Mouse (Mus musculus): ENCODE measurements around the gene Sgms1. TPM values are rescaled to one million over a fixed set of nuclear protein-coding genes. Genes with fewer than 3 reads are reported as not detected.

Gene Sgms1
- polyA plus RNA-seq, 1 experiment from 2014 or later, result 50.8 TPM

- Histone ChIP-seq H3K4me1 (ENCODE audit: control insufficient read depth, insufficient read depth, low read length) (peaks cover 12% of the 10 kb centered on the region), H3K9ac (ENCODE audit: low read depth, low read length) (no peak overlapping the region), H3K4me3 (ENCODE audit: low read length) (no peak overlapping the region), H3K36me3 (ENCODE audit: control insufficient read depth, insufficient read depth, low read length) (no peaks in the 10 kb centered on the region), H3K4me2 (replicated peaks; ENCODE audit: low read depth, low read length) (no peak overlapping the region), H3K27ac (ENCODE audit: low read depth, low read length) (no peak overlapping the region), H3K27me3 (ENCODE audit: control insufficient read depth, insufficient read depth, low read length) (no peaks in the 10 kb centered on the region), H3K9me3 (ENCODE audit: control insufficient read depth, low read length) (no peaks in the 10 kb centered on the region)
- 68% methylated on average over 8 of the region's 8 CpGs for WGBS
- ATAC-seq (ENCODE audit: low FRiP score, low TSS enrichment), result peak; percentile 47; the same call in 1 of the 2 replicates
Measured at GRCm38 (mm10) chr19:32276817-32277216, 112.7 kb downstream of the Sgms1 start.

- WGBS, result 83% methylated on average over 5 of the region's 5 CpGs
- peaks cover 12% of the 10 kb centered on the region for H3K4me1 ChIP-seq (ENCODE audit: control insufficient read depth, insufficient read depth, low read length)
- H3K4me3 ChIP-seq (ENCODE audit: low read length), result no peak overlapping the region
- no peak overlapping the region for H3K9ac ChIP-seq (ENCODE audit: low read depth, low read length)
- no peak overlapping the region for H3K4me2 ChIP-seq (replicated peaks; ENCODE audit: low read depth, low read length)
- no peaks in the 10 kb centered on the region for H3K9me3 ChIP-seq (ENCODE audit: control insufficient read depth, low read length)
- H3K36me3 ChIP-seq (ENCODE audit: control insufficient read depth, insufficient read depth, low read length), result no peaks in the 10 kb centered on the region
- H3K27me3 ChIP-seq (ENCODE audit: control insufficient read depth, insufficient read depth, low read length), result no peaks in the 10 kb centered on the region
- no peak overlapping the region for H3K27ac ChIP-seq (ENCODE audit: low read depth, low read length)
- ATAC-seq (ENCODE audit: low FRiP score, low TSS enrichment), result no peak
Measured at GRCm38 (mm10) chr19:32276263-32276662, 113.3 kb downstream of the Sgms1 start.

- Histone ChIP-seq H3K4me1 (ENCODE audit: control insufficient read depth, insufficient read depth, low read length) (peaks cover 12% of the 10 kb centered on the region), H3K27me3 (ENCODE audit: control insufficient read depth, insufficient read depth, low read length) (no peaks in the 10 kb centered on the region), H3K27ac (ENCODE audit: low read depth, low read length) (no peak overlapping the region), H3K9ac (ENCODE audit: low read depth, low read length) (no peak overlapping the region), H3K4me2 (replicated peaks; ENCODE audit: low read depth, low read length) (no peak overlapping the region), H3K36me3 (ENCODE audit: control insufficient read depth, insufficient read depth, low read length) (no peaks in the 10 kb centered on the region), H3K4me3 (ENCODE audit: low read length) (no peak overlapping the region), H3K9me3 (ENCODE audit: control insufficient read depth, low read length) (no peaks in the 10 kb centered on the region)
- WGBS, result 77% methylated on average over 14 of the region's 14 CpGs
- no peak for ATAC-seq (ENCODE audit: low FRiP score, low TSS enrichment)
Measured at GRCm38 (mm10) chr19:32275068-32275925, 114.2 kb downstream of the Sgms1 start.

- no peaks in the 10 kb centered on the region for H3K9me3 ChIP-seq (ENCODE audit: control insufficient read depth, low read length)
- no peak overlapping the region for H3K4me3 ChIP-seq (ENCODE audit: low read length)
- WGBS, result 68% methylated on average over 2 of the region's 2 CpGs
- peaks cover 12% of the 10 kb centered on the region for H3K4me1 ChIP-seq (ENCODE audit: control insufficient read depth, insufficient read depth, low read length)
- no peak overlapping the region for H3K4me2 ChIP-seq (replicated peaks; ENCODE audit: low read depth, low read length)
- no peaks in the 10 kb centered on the region for H3K36me3 ChIP-seq (ENCODE audit: control insufficient read depth, insufficient read depth, low read length)
- no peak overlapping the region for H3K27ac ChIP-seq (ENCODE audit: low read depth, low read length)
- H3K9ac ChIP-seq (ENCODE audit: low read depth, low read length), result no peak overlapping the region
- no peak for ATAC-seq (ENCODE audit: low FRiP score, low TSS enrichment)
- no peaks in the 10 kb centered on the region for H3K27me3 ChIP-seq (ENCODE audit: control insufficient read depth, insufficient read depth, low read length)
Measured at GRCm38 (mm10) chr19:32274145-32274544, 115.4 kb downstream of the Sgms1 start.

GRCm38 (mm10) chr19:32273714-32274113, 115.8 kb downstream of the Sgms1 start:
- no peak overlapping the region for H3K4me3 ChIP-seq (ENCODE audit: low read length)
- H3K9ac ChIP-seq (ENCODE audit: low read depth, low read length), result no peak overlapping the region
- no peaks in the 10 kb centered on the region for H3K9me3 ChIP-seq (ENCODE audit: control insufficient read depth, low read length)
- no peaks in the 10 kb centered on the region for H3K27me3 ChIP-seq (ENCODE audit: control insufficient read depth, insufficient read depth, low read length)
- no peak overlapping the region for H3K4me2 ChIP-seq (replicated peaks; ENCODE audit: low read depth, low read length)
- no peaks in the 10 kb centered on the region for H3K36me3 ChIP-seq (ENCODE audit: control insufficient read depth, insufficient read depth, low read length)
- 41% methylated on average over 3 of the region's 3 CpGs for WGBS
- peaks cover 12% of the 10 kb centered on the region for H3K4me1 ChIP-seq (ENCODE audit: control insufficient read depth, insufficient read depth, low read length)
- ATAC-seq (ENCODE audit: low FRiP score, low TSS enrichment), result no peak
- H3K27ac ChIP-seq (ENCODE audit: low read depth, low read length), result no peak overlapping the region

GRCm38 (mm10) chr19:32272475-32273260, 116.8 kb downstream of the Sgms1 start:
- H3K4me3 ChIP-seq (ENCODE audit: low read length), result no peak overlapping the region
- H3K4me2 ChIP-seq (replicated peaks; ENCODE audit: low read depth, low read length), result no peak overlapping the region
- WGBS, result 72% methylated on average over 6 of the region's 6 CpGs
- no peak overlapping the region for H3K27ac ChIP-seq (ENCODE audit: low read depth, low read length)
- no peak for ATAC-seq (ENCODE audit: low FRiP score, low TSS enrichment)
- H3K9ac ChIP-seq (ENCODE audit: low read depth, low read length), result no peak overlapping the region
- H3K9me3 ChIP-seq (ENCODE audit: control insufficient read depth, low read length), result no peaks in the 10 kb centered on the region
- H3K4me1 ChIP-seq (ENCODE audit: control insufficient read depth, insufficient read depth, low read length), result peaks cover 12% of the 10 kb centered on the region
- H3K36me3 ChIP-seq (ENCODE audit: control insufficient read depth, insufficient read depth, low read length), result no peaks in the 10 kb centered on the region
- no peaks in the 10 kb centered on the region for H3K27me3 ChIP-seq (ENCODE audit: control insufficient read depth, insufficient read depth, low read length)

- Histone ChIP-seq H3K9ac (ENCODE audit: low read depth, low read length) (no peak overlapping the region), H3K27ac (ENCODE audit: low read depth, low read length) (no peak overlapping the region), H3K4me2 (replicated peaks; ENCODE audit: low read depth, low read length) (no peak overlapping the region), H3K27me3 (ENCODE audit: control insufficient read depth, insufficient read depth, low read length) (no peaks in the 10 kb centered on the region), H3K36me3 (ENCODE audit: control insufficient read depth, insufficient read depth, low read length) (no peaks in the 10 kb centered on the region), H3K9me3 (ENCODE audit: control insufficient read depth, low read length) (no peaks in the 10 kb centered on the region), H3K4me3 (ENCODE audit: low read length) (no peak overlapping the region), H3K4me1 (ENCODE audit: control insufficient read depth, insufficient read depth, low read length) (peaks cover 11% of the 10 kb centered on the region; the same call in 1 of the 2 replicates)
- WGBS, result 80% methylated on average over 11 of the region's 11 CpGs
- ATAC-seq (ENCODE audit: low FRiP score, low TSS enrichment), result no peak
Measured at GRCm38 (mm10) chr19:32271455-32272200, 117.9 kb downstream of the Sgms1 start.

GRCm38 (mm10) chr19:32269844-32270176, 119.7 kb downstream of the Sgms1 start:
- Histone ChIP-seq H3K4me2 (replicated peaks; ENCODE audit: low read depth, low read length) (no peak overlapping the region), H3K4me1 (ENCODE audit: control insufficient read depth, insufficient read depth, low read length) (peaks cover 5% of the 10 kb centered on the region; the same call in 1 of the 2 replicates), H3K9me3 (ENCODE audit: control insufficient read depth, low read length) (no peaks in the 10 kb centered on the region), H3K27me3 (ENCODE audit: control insufficient read depth, insufficient read depth, low read length) (no peaks in the 10 kb centered on the region), H3K4me3 (ENCODE audit: low read length) (no peak overlapping the region), H3K36me3 (ENCODE audit: control insufficient read depth, insufficient read depth, low read length) (no peaks in the 10 kb centered on the region), H3K9ac (ENCODE audit: low read depth, low read length) (no peak overlapping the region), H3K27ac (ENCODE audit: low read depth, low read length) (no peak overlapping the region)
- WGBS, result 82% methylated on average over 6 of the region's 6 CpGs
- ATAC-seq (ENCODE audit: low FRiP score, low TSS enrichment), result no peak
